ENCODE assay signal across 41 mouse cellular contexts in genomic region chr19:12024149-12024548, GRCm38 (mm10). TPM values are rescaled to one million over a fixed set of nuclear protein-coding genes. Genes with fewer than 3 reads are reported as not detected.
DNase-seq lines count a peak whose midpoint lies in the region; ATAC-seq and TF ChIP-seq lines count a peak whose summit lies in the region.
"Had no signal": no experiment of that assay in that cellular context is flagged by ENCODE, and none has a peak within 500 bp of the region (broad histone marks: within the 10 kb centered on the region; RNA-seq: fewer than 3 reads in every experiment).

No protein-coding gene starts in this region.

- ATAC-seq in liver, postnatal 0 days: no peak
- ATAC-seq in hematopoietic stem cell, adult 5-6 weeks (replicated peaks in 1 of 2; ENCODE audit: insufficient read depth in 1 of 2, low FRiP score in 2 of 2, low TSS enrichment in 1 of 2, low read depth in 1 of 2, poor library complexity in 2 of 2, severe bottlenecking in 2 of 2): peak; percentile 59 to 86
- ATAC-seq in monocyte, adult 5-6 weeks (replicated peaks; ENCODE audit: insufficient number of reproducible peaks, low FRiP score, low TSS enrichment, poor library complexity, severe bottlenecking): peak; percentile 82
- ATAC-seq: forebrain, embryonic 15.5 days; hindbrain, postnatal 0 days; intestine, embryonic 15.5 days had no signal

- no peak overlapping the region for H3K4me2 ChIP-seq in liver, postnatal 0 days (ENCODE audit: low read depth, low read length)
- H3K4me2 ChIP-seq: embryonic facial prominence, embryonic 12.5 days; forebrain, embryonic 15.5 days; heart, embryonic 13.5 days; intestine, embryonic 15.5 days; liver, embryonic 15.5 days; lung, embryonic 15.5 days had no signal

- H3K27ac ChIP-seq in liver, adult 2 months (replicated peaks; ENCODE audit: insufficient read depth, low read depth, low read length): no peak overlapping the region
- H3K27ac ChIP-seq in liver, postnatal 0 days (ENCODE audit: low read depth): no peak overlapping the region
- H3K27ac ChIP-seq: embryonic facial prominence, embryonic 12.5 days; forebrain, embryonic 10.5 days; forebrain, embryonic 15.5 days; heart, embryonic 13.5 days; hindbrain, postnatal 0 days; intestine, embryonic 15.5 days; liver, embryonic 15.5 days; lung, embryonic 15.5 days; midbrain, embryonic 10.5 days had no signal

- H3K9me3 ChIP-seq in liver, postnatal 0 days (ENCODE audit: low read length): no peaks in the 10 kb centered on the region
- H3K9me3 ChIP-seq: embryonic facial prominence, embryonic 12.5 days; forebrain, embryonic 10.5 days; forebrain, embryonic 15.5 days; G1E; heart, embryonic 13.5 days; intestine, embryonic 15.5 days; liver, embryonic 15.5 days; lung, embryonic 15.5 days; midbrain, embryonic 10.5 days had no signal

- WGBS in liver, adult 2 months: 82% methylated on average over 4 of the region's 4 CpGs
- 47% methylated on average over 4 of the region's 4 CpGs for WGBS in liver, postnatal 0 days (ENCODE audit: insufficient replicate concordance)

- TF ChIP-seq EP300 in liver, postnatal 0 days (IDR thresholded peaks at IDR 0.05; ENCODE audit: low read depth): no peak

- H3K4me1 ChIP-seq in liver, adult 2 months (ENCODE audit: control insufficient read depth, insufficient read depth, low read length): no peaks in the 10 kb centered on the region
- H3K4me1 ChIP-seq in liver, postnatal 0 days (ENCODE audit: insufficient read depth): no peaks in the 10 kb centered on the region
- H3K4me1 ChIP-seq: embryonic facial prominence, embryonic 12.5 days; forebrain, embryonic 15.5 days; heart, embryonic 13.5 days; intestine, embryonic 15.5 days; liver, embryonic 15.5 days; lung, embryonic 15.5 days had no signal

- H3K4me3 ChIP-seq in liver, adult 2 months (ENCODE audit: insufficient read depth, low read depth, low read length): no peak overlapping the region
- H3K4me3 ChIP-seq in liver, postnatal 0 days (ENCODE audit: low read depth, low read length): no peak overlapping the region
- H3K4me3 ChIP-seq: embryonic facial prominence, embryonic 12.5 days; forebrain, embryonic 10.5 days; forebrain, embryonic 15.5 days; heart, embryonic 13.5 days; intestine, embryonic 15.5 days; liver, embryonic 15.5 days; lung, embryonic 15.5 days; midbrain, embryonic 10.5 days had no signal

- no peak for TF ChIP-seq POLR2A in liver, adult 2 months (IDR thresholded peaks at IDR 0.05; ENCODE audit: extremely low read depth, insufficient read depth, low read length)

- intact Hi-C loops in heart, postnatal 10 days (cut with DNase I): no loop called here

- DNase-seq in heart, adult 11 months: peak; percentile 92
- no peak for DNase-seq in heart, postnatal 10 days
- DNase-seq in liver, adult 2 months (ENCODE audit: extremely low read depth, low read depth, low spot score): peak; percentile 23
- no peak for DNase-seq in liver, postnatal 0 days
- no peak for DNase-seq in frontal cortex, postnatal 14 days (ENCODE audit: low spot score in 2 of 2)
- DNase-seq in gastrocnemius, adult 18-20 months (ENCODE audit: low spot score): no peak
- DNase-seq: adrenal gland, postnatal 36 days; cerebellum, adult 2 months; cerebellum, postnatal 25 days; embryo, embryonic 11 days; heart, postnatal 14 days; kidney, adult 2 months; kidney, postnatal 36 days; liver; right cerebral cortex, adult 18-20 months; spleen, adult 18-20 months; thymus, postnatal 25 days had no signal

- no peak for TF ChIP-seq CTCF in liver, adult 2 months (IDR thresholded peaks at IDR 0.05; ENCODE audit: low read depth, low read length)
- no peak for TF ChIP-seq CTCF in liver, postnatal 0 days (IDR thresholded peaks at IDR 0.05; ENCODE audit: low read depth)

- H3K27me3 ChIP-seq in liver, adult 2 months (ENCODE audit: control insufficient read depth, insufficient read depth, low read length): no peaks in the 10 kb centered on the region
- H3K27me3 ChIP-seq in liver, postnatal 0 days (ENCODE audit: insufficient read depth, low read length): no peaks in the 10 kb centered on the region
- H3K27me3 ChIP-seq: embryonic facial prominence, embryonic 12.5 days; forebrain, embryonic 15.5 days; heart, embryonic 13.5 days; intestine, embryonic 15.5 days; liver, embryonic 15.5 days; lung, embryonic 15.5 days had no signal

- no peaks in the 10 kb centered on the region for H3K36me3 ChIP-seq in liver, adult 2 months (ENCODE audit: control insufficient read depth, insufficient read depth, low read length)
- H3K36me3 ChIP-seq in liver, postnatal 0 days (replicated peaks; ENCODE audit: insufficient read depth, low read length): no peaks in the 10 kb centered on the region
- H3K36me3 ChIP-seq: embryonic facial prominence, embryonic 12.5 days; forebrain, embryonic 10.5 days; forebrain, embryonic 15.5 days; G1E; heart, embryonic 13.5 days; intestine, embryonic 15.5 days; liver, embryonic 15.5 days; lung, embryonic 15.5 days; midbrain, embryonic 10.5 days had no signal

- H3K79me2 ChIP-seq in liver, adult 2 months (ENCODE audit: control insufficient read depth, insufficient read depth, low read length): no peaks in the 10 kb centered on the region

- H3K9ac ChIP-seq in liver, adult 2 months (ENCODE audit: low read depth, low read length): no peak overlapping the region
- no peak overlapping the region for H3K9ac ChIP-seq in liver, postnatal 0 days (replicated peaks)
- H3K9ac ChIP-seq: embryonic facial prominence, embryonic 12.5 days; forebrain, embryonic 15.5 days; heart, embryonic 13.5 days; intestine, embryonic 15.5 days; liver, embryonic 15.5 days; lung, embryonic 15.5 days had no signal

RNA-seq across cellular contexts. Expression of gene Olfr1423, which starts 17.0 kb away (rescaled TPM):
- total RNA-seq in heart, postnatal 10 days (2021): not detected
- not detected in 2 replicates for total RNA-seq in liver, adult 2 months (2014; rRNA removed)
- polyA plus RNA-seq in liver, adult 2 months (2012; rRNA removed): not detected in 2 replicates
- not detected in 2 replicates for polyA plus RNA-seq in liver, postnatal 0 days (2015; fragmentation: Nextera tagmentation; extraction: Ambion mirVana)
- not detected in 2 replicates for total RNA-seq in hematopoietic stem cell, adult 5-6 weeks (2017)
- 0.11 TPM in 1 of 3 replicates, not detected in the others for total RNA-seq in monocyte, adult 5-6 weeks (2017)
- total RNA-seq in gastrocnemius, adult 18-20 months (2021): not detected
- total RNA-seq: adrenal gland, adult 18-20 months; adrenal gland, postnatal 36 days; gastrocnemius, adult 8-10 months; gastrocnemius, postnatal 4 days; heart, postnatal 14 days; hindbrain, postnatal 0 days; left cerebral cortex, adult 18-20 months; left cerebral cortex, postnatal 14 days; midbrain, postnatal 0 days had no signal
- polyA plus RNA-seq: cerebellum, adult 2 months; embryonic facial prominence, embryonic 12.5 days; forebrain, embryonic 15.5 days; frontal cortex, adult 2 months; G1E; heart, embryonic 13.5 days; hindbrain, embryonic 11.5 days; hindbrain, postnatal 0 days; intestine, embryonic 15.5 days; kidney, adult 2 months; kidney, embryonic 16.5 days; limb, embryonic 11.5 days; lung, embryonic 15.5 days; midbrain, postnatal 0 days; neural tube, embryonic 14.5 days had no signal

RNA-seq across cellular contexts. Expression of gene Olfr1424, which starts 38.3 kb away (rescaled TPM):
- not detected for total RNA-seq in heart, postnatal 10 days (2021)
- total RNA-seq in liver, adult 2 months (2014; rRNA removed): not detected in 2 replicates
- not detected in 2 replicates for polyA plus RNA-seq in liver, adult 2 months (2012; rRNA removed)
- polyA plus RNA-seq in liver, postnatal 0 days (2015; fragmentation: Nextera tagmentation; extraction: Ambion mirVana): not detected in 2 replicates
- total RNA-seq in hematopoietic stem cell, adult 5-6 weeks (2017): not detected in 2 replicates
- 1.4 TPM in 1 of 3 replicates, not detected in the others for total RNA-seq in monocyte, adult 5-6 weeks (2017)
- total RNA-seq in gastrocnemius, adult 18-20 months (2021): not detected
- total RNA-seq: adrenal gland, adult 18-20 months; adrenal gland, postnatal 36 days; G1E; gastrocnemius, adult 8-10 months; gastrocnemius, postnatal 4 days; heart, postnatal 14 days; hindbrain, postnatal 0 days; left cerebral cortex, adult 18-20 months; left cerebral cortex, postnatal 14 days; midbrain, postnatal 0 days had no signal
- polyA plus RNA-seq: cerebellum, adult 2 months; embryonic facial prominence, embryonic 12.5 days; forebrain, embryonic 10.5 days; forebrain, embryonic 15.5 days; frontal cortex, adult 2 months; G1E; heart, embryonic 13.5 days; hindbrain, embryonic 11.5 days; hindbrain, postnatal 0 days; intestine, embryonic 15.5 days; kidney, adult 2 months; kidney, embryonic 16.5 days; limb, embryonic 11.5 days; liver, embryonic 15.5 days; lung, embryonic 15.5 days; midbrain, embryonic 10.5 days; midbrain, postnatal 0 days; neural tube, embryonic 14.5 days; stomach, embryonic 16.5 days had no signal

RNA-seq across cellular contexts. Expression of gene Olfr1425, which starts 53.4 kb away (rescaled TPM):
- total RNA-seq in heart, postnatal 10 days (2021): not detected
- not detected in 2 replicates for total RNA-seq in liver, adult 2 months (2014; rRNA removed)
- polyA plus RNA-seq in liver, adult 2 months (2012; rRNA removed): not detected in 2 replicates
- polyA plus RNA-seq in liver, postnatal 0 days (2015; fragmentation: Nextera tagmentation; extraction: Ambion mirVana): not detected in 2 replicates
- not detected in 2 replicates for total RNA-seq in hematopoietic stem cell, adult 5-6 weeks (2017)
- not detected in 3 replicates for total RNA-seq in monocyte, adult 5-6 weeks (2017)
- not detected for total RNA-seq in gastrocnemius, adult 18-20 months (2021)
- total RNA-seq: adrenal gland, adult 18-20 months; adrenal gland, postnatal 36 days; gastrocnemius, adult 8-10 months; gastrocnemius, postnatal 4 days; heart, postnatal 14 days; hindbrain, postnatal 0 days; left cerebral cortex, adult 18-20 months; left cerebral cortex, postnatal 14 days; midbrain, postnatal 0 days had no signal
- polyA plus RNA-seq: cerebellum, adult 2 months; embryonic facial prominence, embryonic 12.5 days; forebrain, embryonic 10.5 days; forebrain, embryonic 15.5 days; frontal cortex, adult 2 months; G1E; heart, embryonic 13.5 days; hindbrain, embryonic 11.5 days; hindbrain, postnatal 0 days; intestine, embryonic 15.5 days; kidney, adult 2 months; kidney, embryonic 16.5 days; limb, embryonic 11.5 days; liver, embryonic 15.5 days; lung, embryonic 15.5 days; midbrain, embryonic 10.5 days; midbrain, postnatal 0 days; neural tube, embryonic 14.5 days; stomach, embryonic 16.5 days had no signal

RNA-seq across cellular contexts. Expression of gene Osbp, which starts 58.4 kb away (rescaled TPM):
- total RNA-seq in heart, postnatal 10 days (2021): 10 to 100 TPM; 74.0 to 83.6 TPM
- total RNA-seq in liver, adult 2 months (2014; rRNA removed): 22.8 and 27.9 TPM in 2 replicates
- polyA plus RNA-seq in liver, adult 2 months (2012; rRNA removed): 13.4 and 14.1 TPM in 2 replicates
- polyA plus RNA-seq in liver, postnatal 0 days (2015; fragmentation: Nextera tagmentation; extraction: Ambion mirVana): 2.6 and 2.7 TPM in 2 replicates
- 35.0 and 39.5 TPM in 2 replicates for total RNA-seq in hematopoietic stem cell, adult 5-6 weeks (2017)
- total RNA-seq in monocyte, adult 5-6 weeks (2017): 22.1 to 45.4 TPM (median 25.4 TPM) in 3 replicates
- total RNA-seq in gastrocnemius, adult 18-20 months (2021): 10 to 100 TPM; 53.4 to 56.3 TPM

Comparison
In these comparisons a context has a peak if more than half of its experiments do, and no peak if none do; other contexts are left out.
1. DNase-seq: peak in heart, adult 11 months (single experiment) and liver, adult 2 months (single experiment); none in heart, postnatal 10 days (0 of 2), liver, postnatal 0 days (single experiment), frontal cortex, postnatal 14 days (0 of 2) and gastrocnemius, adult 18-20 months (single experiment).